In the genomic region with DNA sequence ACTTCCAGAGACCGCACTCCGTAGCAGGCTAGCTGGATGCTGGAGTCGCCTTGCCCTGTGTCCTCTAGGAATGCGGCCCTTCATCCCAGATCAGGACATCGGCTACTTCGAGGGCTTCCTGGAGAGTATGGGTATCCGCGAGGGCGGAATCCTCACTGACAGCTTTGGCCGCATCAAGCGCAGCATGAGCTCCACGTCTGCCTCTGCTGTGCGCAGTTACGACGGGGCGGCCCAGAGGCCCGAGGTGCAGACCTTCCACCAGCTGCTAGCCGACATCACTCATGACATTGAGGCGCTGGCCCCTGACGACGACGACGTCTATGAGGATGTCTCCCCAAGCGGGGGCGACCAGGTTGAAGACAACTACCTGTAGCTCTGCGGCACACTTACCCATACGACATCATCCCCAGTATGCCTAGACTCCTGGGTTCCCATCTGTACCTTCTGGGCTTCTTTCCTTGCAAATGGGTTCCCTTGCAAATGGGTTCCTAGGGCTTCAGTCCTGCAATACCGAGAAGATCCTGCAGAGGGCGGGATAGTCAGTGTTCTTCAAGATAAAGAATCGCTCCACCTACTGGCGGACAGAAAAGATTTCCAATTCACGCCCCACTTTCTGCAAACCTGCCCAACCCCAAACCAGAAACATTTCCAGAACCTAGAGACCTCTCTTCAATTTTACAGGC, we compare ENCODE assay signal across 9 mouse cellular contexts. TPM values are rescaled to one million over a fixed set of nuclear protein-coding genes. Genes with fewer than 3 reads are reported as not detected.
DNase-seq lines count a peak whose midpoint lies in the region; ATAC-seq and TF ChIP-seq lines count a peak whose summit lies in the region.
"Had no signal": no experiment of that assay in that cellular context is flagged by ENCODE, and none has a peak within 500 bp of the region (broad histone marks: within the 10 kb centered on the region; RNA-seq: fewer than 3 reads in every experiment).

No protein-coding gene starts in this region.

- H3K27ac ChIP-seq in forebrain, postnatal 0 days (ENCODE audit: low read depth, low read length) = no peak overlapping the region
- H3K27ac ChIP-seq in forebrain, embryonic 15.5 days (replicated peaks) = no peak overlapping the region
- H3K27ac ChIP-seq: midbrain, embryonic 12.5 days had no signal

- peak; percentile 91 for DNase-seq in forebrain, postnatal 0 days
- DNase-seq in ZHBTc4 (ENCODE audit: low read depth, low spot score) = peak; percentile 97
- DNase-seq in cerebellum, postnatal 25 days = peak; percentile 84 to 90
- DNase-seq in layer of hippocampus, adult 9-10 months (ENCODE audit: low spot score) = peak; percentile 76
- peak; percentile 63 to 83 for DNase-seq in lung, postnatal 4 days
- peak; percentile 56 to 80 for DNase-seq in spleen, adult 18-20 months

- H3K27me3 ChIP-seq in forebrain, postnatal 0 days (ENCODE audit: insufficient read depth, low read length) = 0 out of 2 replicates have a peak, but pooled peaks cover 4% of the 10 kb centered on the region
- no peaks in the 10 kb centered on the region for H3K27me3 ChIP-seq in forebrain, embryonic 15.5 days

- H3K4me3 ChIP-seq in forebrain, postnatal 0 days (ENCODE audit: low read depth, low read length) = no peak overlapping the region
- no peak overlapping the region for H3K4me3 ChIP-seq in forebrain, embryonic 15.5 days
- H3K4me3 ChIP-seq: midbrain, embryonic 12.5 days had no signal

- peak; percentile 95 for TF ChIP-seq CTCF in forebrain, postnatal 0 days (IDR thresholded peaks at IDR 0.05; ENCODE audit: low read depth)

- no peaks in the 10 kb centered on the region for H3K4me1 ChIP-seq in forebrain, postnatal 0 days (ENCODE audit: insufficient read depth)
- H3K4me1 ChIP-seq in forebrain, embryonic 15.5 days = no peaks in the 10 kb centered on the region
- H3K4me1 ChIP-seq: midbrain, embryonic 12.5 days had no signal

- no peaks in the 10 kb centered on the region for H3K9me3 ChIP-seq in forebrain, postnatal 0 days (ENCODE audit: low read length)
- H3K9me3 ChIP-seq in forebrain, embryonic 15.5 days = no peaks in the 10 kb centered on the region
- H3K9me3 ChIP-seq: midbrain, embryonic 12.5 days had no signal

- H3K36me3 ChIP-seq in forebrain, postnatal 0 days (ENCODE audit: insufficient read depth) = no peaks in the 10 kb centered on the region
- no peaks in the 10 kb centered on the region for H3K36me3 ChIP-seq in forebrain, embryonic 15.5 days
- H3K36me3 ChIP-seq: midbrain, embryonic 12.5 days had no signal

- WGBS in forebrain, postnatal 0 days = 37% methylated on average over 32 of the region's 32 CpGs
- 37% methylated on average over 32 of the region's 32 CpGs for WGBS in forebrain, embryonic 15.5 days

- H3K9ac ChIP-seq in forebrain, postnatal 0 days = no peak overlapping the region
- H3K9ac ChIP-seq in forebrain, embryonic 15.5 days (replicated peaks) = no peak overlapping the region
- H3K9ac ChIP-seq: midbrain, embryonic 12.5 days had no signal

- ATAC-seq in forebrain, postnatal 0 days = no peak
- no peak for ATAC-seq in forebrain, embryonic 15.5 days (replicated peaks)
- peak; percentile 34 for ATAC-seq in granulocyte monocyte progenitor cell, adult 5-6 weeks (replicated peaks; ENCODE audit: poor library complexity, severe bottlenecking)

- no peak overlapping the region for H3K4me2 ChIP-seq in forebrain, postnatal 0 days (ENCODE audit: low read depth)
- no peak overlapping the region for H3K4me2 ChIP-seq in forebrain, embryonic 15.5 days (replicated peaks)
- H3K4me2 ChIP-seq: midbrain, embryonic 12.5 days had no signal

RNA-seq across cellular contexts. Expression of a gene that starts 15.2 kb away (rescaled TPM):
- total RNA-seq in forebrain, postnatal 0 days (2014; rRNA removed) = 2.1 and 7.4 TPM in 2 replicates
- polyA plus RNA-seq in forebrain, postnatal 0 days (2015; fragmentation: Nextera tagmentation; extraction: Ambion mirVana) = 1.1 TPM in 2 replicates
- 0.98 and 1.1 TPM in 2 replicates for polyA plus RNA-seq in forebrain, embryonic 15.5 days (2015; fragmentation: Nextera tagmentation; extraction: Ambion mirVana)
- total RNA-seq in granulocyte monocyte progenitor cell, adult 5-6 weeks (2014; fragmentation: Nextera tagmentation) = 7.7 and 11.6 TPM in 2 replicates
- total RNA-seq in granulocyte monocyte progenitor cell, adult 5-6 weeks (2017) = 0.21 and 3.3 TPM in 2 replicates

RNA-seq across cellular contexts. Expression of a gene that starts 27.3 kb away (rescaled TPM):
- 3.1 and 5.7 TPM in 2 replicates for total RNA-seq in forebrain, postnatal 0 days (2014; rRNA removed)
- polyA plus RNA-seq in forebrain, postnatal 0 days (2015; fragmentation: Nextera tagmentation; extraction: Ambion mirVana) = 2.6 and 3.5 TPM in 2 replicates
- polyA plus RNA-seq in forebrain, embryonic 15.5 days (2015; fragmentation: Nextera tagmentation; extraction: Ambion mirVana) = 1.2 and 1.4 TPM in 2 replicates
- 6.4 and 9.5 TPM in 2 replicates for total RNA-seq in granulocyte monocyte progenitor cell, adult 5-6 weeks (2014; fragmentation: Nextera tagmentation)
- total RNA-seq in granulocyte monocyte progenitor cell, adult 5-6 weeks (2017) = 13.1 and 17.5 TPM in 2 replicates

RNA-seq across cellular contexts. Expression of a gene that starts 49.3 kb away (rescaled TPM):
- 17.2 and 21.9 TPM in 2 replicates for total RNA-seq in forebrain, postnatal 0 days (2014; rRNA removed)
- 0.76 and 0.77 TPM in 2 replicates for polyA plus RNA-seq in forebrain, postnatal 0 days (2015; fragmentation: Nextera tagmentation; extraction: Ambion mirVana)
- polyA plus RNA-seq in forebrain, embryonic 15.5 days (2015; fragmentation: Nextera tagmentation; extraction: Ambion mirVana) = 1.9 and 2.0 TPM in 2 replicates
- total RNA-seq in granulocyte monocyte progenitor cell, adult 5-6 weeks (2014; fragmentation: Nextera tagmentation) = not detected in 2 replicates
- not detected in 2 replicates for total RNA-seq in granulocyte monocyte progenitor cell, adult 5-6 weeks (2017)

Comparison
In these comparisons a context has a peak if more than half of its experiments do, and no peak if none do; other contexts are left out.
1. RNA of a gene that starts 49.3 kb away (total RNA-seq): 17.2 to 21.9 TPM in forebrain, postnatal 0 days; not detected in granulocyte monocyte progenitor cell, adult 5-6 weeks; every median in the first group is over 10 times any median in the second.
2. Peak in every context shown above with its lines, with median percentiles within 50 percentile points of each other: DNase-seq.